Mouse (Mus musculus) MEL (cell line): Measurements from ENCODE around the gene Cldnd2. TPM values are rescaled to one million over a fixed set of nuclear protein-coding genes. Genes with fewer than 3 reads are reported as not detected.

Experiments
- DNase-seq: peaks from one replicate; pipeline ENCODE4 v3.0.0; 2011; ENCODE audit warnings: low read depth, low spot score
- H3K27ac ChIP-seq: 2 replicates; pipeline ENCODE4 v1.5.1; 2012; ENCODE audit warnings: low read depth, mild to moderate bottlenecking, control low read depth, low read length, moderate library complexity; ENCODE audit not compliant: control insufficient read depth
- H3K27me3 ChIP-seq, 2 experiments: fragments of 150-350 bp in 1 of 2; sonication (generic) in 1 of 2; 2 replicates each; pipeline ENCODE4 v1.6.1; 2012; ENCODE audit warnings: low read length in 2 of 2, mild to moderate bottlenecking in 2 of 2, improper control_type of control experiment in 1 of 2, moderate library complexity in 1 of 2; ENCODE audit not compliant: insufficient read depth in 2 of 2, control insufficient read depth in 1 of 2
- H3K36me3 ChIP-seq, 2 experiments: 2 replicates each; pipeline ENCODE4 v1.6.1; 2012 to 2014; ENCODE audit warnings: low read length in 2 of 2, improper control_type of control experiment in 1 of 2, inconsistent platforms in 1 of 2, mild to moderate bottlenecking in 1 of 2; ENCODE audit not compliant: insufficient read depth in 2 of 2, control insufficient read depth in 1 of 2
- H3K4me1 ChIP-seq, 2 experiments: fragments of 150-350 bp in 1 of 2; sonication (generic) in 1 of 2; 2 replicates each; pipeline ENCODE4 v1.6.1; 2012; ENCODE audit warnings: low read length in 2 of 2, improper control_type of control experiment in 1 of 2, mild to moderate bottlenecking in 1 of 2; ENCODE audit not compliant: insufficient read depth in 2 of 2, control insufficient read depth in 1 of 2
- H3K4me3 ChIP-seq, 2 experiments: fragments of 150-350 bp in 1 of 2; sonication (generic) in 1 of 2; 2 replicates each; pipeline ENCODE4 v1.5.1; 2012; ENCODE audit warnings: low read depth in 2 of 2, low read length in 2 of 2, mild to moderate bottlenecking in 2 of 2, moderate library complexity in 2 of 2, control low read depth in 1 of 2, improper control_type of control experiment in 1 of 2; ENCODE audit not compliant: control insufficient read depth in 1 of 2, insufficient read depth in 1 of 2
- H3K79me2 ChIP-seq: 2 replicates; pipeline ENCODE4 v1.6.1; 2012; ENCODE audit warnings: mild to moderate bottlenecking, low read length, moderate library complexity; ENCODE audit not compliant: control insufficient read depth, poor library complexity, insufficient read depth
- H3K9ac ChIP-seq: 2 replicates; pipeline ENCODE4 v1.6.1; 2012; ENCODE audit warnings: low read depth, mild to moderate bottlenecking, control low read depth, low read length, moderate library complexity; ENCODE audit not compliant: control insufficient read depth, poor library complexity, severe bottlenecking
- H3K9me3 ChIP-seq: fragments of 150-350 bp; sonication (generic); replicated peaks from 2 replicates; pipeline ENCODE4 v1.6.1; 2012; ENCODE audit warnings: mild to moderate bottlenecking, low read length, improper control_type of control experiment, moderate library complexity; ENCODE audit not compliant: insufficient read depth
- BHLHE40 ChIP-seq: IDR thresholded peaks from 2 replicates; pipeline ENCODE4 v1.6.1; 2012; ENCODE audit warnings: low read depth, mild to moderate bottlenecking, inconsistent platforms, low read length, improper control_type of control experiment, borderline replicate concordance
- CHD2 ChIP-seq: IDR thresholded peaks from 2 replicates; pipeline ENCODE4 v1.6.1; 2011; ENCODE audit warnings: low read length, improper control_type of control experiment
- E2F4 ChIP-seq: IDR thresholded peaks from 2 replicates; pipeline ENCODE4 v1.6.1; 2011; ENCODE audit warnings: low read depth, low read length, improper control_type of control experiment, borderline replicate concordance
- EP300 ChIP-seq, 2 experiments: IDR thresholded peaks; 2 replicates each; pipeline ENCODE4 v1.6.1; 2011; ENCODE audit warnings: improper control_type of control experiment in 2 of 2, low read length in 2 of 2, low read depth in 1 of 2, mild to moderate bottlenecking in 1 of 2
- ETS1 ChIP-seq: IDR thresholded peaks from 2 replicates; pipeline ENCODE4 v1.6.1; 2012; ENCODE audit warnings: low read depth, mild to moderate bottlenecking, inconsistent platforms, low read length, improper control_type of control experiment, moderate library complexity
- GABPA ChIP-seq: IDR thresholded peaks from 2 replicates; pipeline ENCODE4 v1.6.1; 2012; ENCODE audit warnings: low read depth, mild to moderate bottlenecking, inconsistent platforms, low read length, improper control_type of control experiment, moderate library complexity
- HCFC1 ChIP-seq: IDR thresholded peaks from 2 replicates; pipeline ENCODE4 v1.6.1; 2012; ENCODE audit warnings: low read depth, mild to moderate bottlenecking, inconsistent platforms, low read length, improper control_type of control experiment, moderate library complexity
- JUND ChIP-seq: IDR thresholded peaks from 2 replicates; pipeline ENCODE4 v1.6.1; 2011; ENCODE audit warnings: low read depth, mild to moderate bottlenecking, improper control_type of control experiment, low read length
- MAFK ChIP-seq: IDR thresholded peaks from 2 replicates; pipeline ENCODE4 v1.6.1; 2011; ENCODE audit warnings: low read depth, mild to moderate bottlenecking, low read length, improper control_type of control experiment, borderline replicate concordance
- MAX ChIP-seq: IDR thresholded peaks from 2 replicates; pipeline ENCODE4 v1.6.1; 2011; ENCODE audit warnings: low read length, improper control_type of control experiment
- MAZ ChIP-seq: IDR thresholded peaks from 2 replicates; pipeline ENCODE4 v1.6.1; 2012; ENCODE audit warnings: low read depth, mild to moderate bottlenecking, inconsistent platforms, low read length, improper control_type of control experiment
- MEF2A ChIP-seq: IDR thresholded peaks from 2 replicates; pipeline ENCODE4 v1.6.1; 2014; ENCODE audit warnings: low read depth, mild to moderate bottlenecking, inconsistent platforms, low read length, improper control_type of control experiment; ENCODE audit not compliant: poor library complexity, insufficient replicate concordance, severe bottlenecking; ENCODE audit errors: extremely low read depth
- MYB ChIP-seq: IDR thresholded peaks from 2 replicates; pipeline ENCODE4 v1.6.1; 2011; ENCODE audit warnings: mild to moderate bottlenecking, low read depth, low read length, improper control_type of control experiment
- MYC ChIP-seq: IDR thresholded peaks from 2 replicates; pipeline ENCODE4 v1.6.1; 2011; ENCODE audit warnings: low read depth, mild to moderate bottlenecking, low read length, improper control_type of control experiment, moderate library complexity
- NRF1 ChIP-seq: IDR thresholded peaks from 2 replicates; pipeline ENCODE4 v1.6.1; 2014; ENCODE audit warnings: low read depth, mild to moderate bottlenecking, inconsistent platforms, low read length, improper control_type of control experiment, moderate library complexity; ENCODE audit not compliant: poor library complexity, insufficient read depth, severe bottlenecking
- POLR2A ChIP-seq, 2 experiments: IDR thresholded peaks; 2 replicates each; pipeline ENCODE4 v1.6.1; 2011 to 2012; ENCODE audit warnings: low read length in 2 of 2, mild to moderate bottlenecking in 2 of 2, control low read depth in 1 of 2, improper control_type of control experiment in 1 of 2, low read depth in 1 of 2, moderate library complexity in 1 of 2; ENCODE audit not compliant: control insufficient read depth in 1 of 2, insufficient read depth in 1 of 2, poor library complexity in 1 of 2
- POLR2AphosphoS5 ChIP-seq: IDR thresholded peaks from 2 replicates; pipeline ENCODE4 v1.6.1; 2012; ENCODE audit warnings: low read depth, borderline replicate concordance, mild to moderate bottlenecking, inconsistent platforms, low read length, moderate library complexity, mixed read lengths
- TAL1 ChIP-seq: IDR thresholded peaks from 2 replicates; pipeline ENCODE4 v1.6.1; 2012; ENCODE audit warnings: mild to moderate bottlenecking, inconsistent platforms, low read length, moderate library complexity, mixed read lengths
- TBP ChIP-seq: IDR thresholded peaks from 2 replicates; pipeline ENCODE4 v1.8.0; 2011; ENCODE audit warnings: low read depth, low read length, improper control_type of control experiment
- TCF12 ChIP-seq: IDR thresholded peaks from 2 replicates; pipeline ENCODE4 v1.6.1; 2014; ENCODE audit warnings: low read depth, mild to moderate bottlenecking, inconsistent platforms, low read length, improper control_type of control experiment, moderate library complexity
- USF1 ChIP-seq: IDR thresholded peaks from 2 replicates; pipeline ENCODE4 v1.6.1; 2014; ENCODE audit warnings: low read depth, mild to moderate bottlenecking, inconsistent platforms, low read length, improper control_type of control experiment, moderate library complexity
- ZC3H11A ChIP-seq: IDR thresholded peaks from 2 replicates; pipeline ENCODE4 v1.6.1; 2012; ENCODE audit warnings: low read depth, mild to moderate bottlenecking, inconsistent platforms, low read length, improper control_type of control experiment
- ZKSCAN1 ChIP-seq: IDR thresholded peaks from 2 replicates; pipeline ENCODE4 v1.6.1; 2012; ENCODE audit warnings: low read depth, mild to moderate bottlenecking, inconsistent platforms, low read length, improper control_type of control experiment, moderate library complexity
- ZNF384 ChIP-seq: IDR thresholded peaks from 2 replicates; pipeline ENCODE4 v1.6.1; 2012; ENCODE audit warnings: low read depth, mild to moderate bottlenecking, inconsistent platforms, low read length, improper control_type of control experiment
- polyA plus RNA-seq, 2 experiments: library from polyadenylated mRNA; stranded (reverse) in 1 of 2; unstranded in 1 of 2; fragments of >175 nt in 1 of 2; fragments of >200 nt in 1 of 2; gene quantifications; 2 replicates each; pipeline versions ENCODE4 v1.2.1 to v1.2.4; 2012; ENCODE audit warnings: low replicate concordance in 2 of 2, low read depth in 1 of 2; ENCODE audit not compliant: insufficient read length in 2 of 2, insufficient read depth in 1 of 2, missing spikeins in 1 of 2
- total RNA-seq: library from RNA; depleted of rRNA; stranded (reverse); fragments of 300-350 nt; gene quantifications from 2 replicates; pipeline ENCODE4 v1.2.3, GENCODE M21; 2012

Cldnd2 gene
- total and polyA plus RNA-seq, 3 experiments: not detected

DNA sequence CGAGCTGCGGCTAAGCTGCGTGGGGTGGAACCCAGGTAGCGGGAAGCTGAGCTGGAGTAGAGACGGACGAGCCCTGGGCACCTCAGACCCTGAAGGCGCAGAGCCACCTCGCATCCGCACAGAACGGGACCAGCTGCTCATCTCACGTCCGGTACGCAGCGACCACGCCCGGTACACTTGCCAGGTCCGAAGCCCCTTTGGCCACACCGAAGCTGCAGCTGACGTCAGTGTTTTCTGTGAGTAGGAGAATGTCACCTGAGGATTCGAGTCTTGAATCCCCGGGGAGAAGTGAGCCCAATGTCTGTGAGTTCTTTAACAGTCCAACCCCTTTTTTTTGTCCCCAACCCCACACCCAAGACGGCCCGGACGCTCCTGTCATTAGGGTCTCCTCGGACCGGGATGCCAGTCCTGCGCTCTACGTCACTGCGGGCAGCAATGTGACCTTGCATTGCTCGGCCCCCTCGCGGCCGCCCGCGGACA lies 24.3 kb downstream of the Cldnd2 start:
- Histone ChIP-seq H3K79me2 (no peaks in the 10 kb centered on the region), H3K36me3 (no peaks in the 10 kb centered on the region), H3K4me1 (no peaks in the 10 kb centered on the region; a peak in 1 of 4 replicates), H3K4me3 (no peak overlapping the region), H3K27me3 (no peaks in the 10 kb centered on the region), H3K27ac (no peak overlapping the region), H3K9ac (no peak overlapping the region), H3K9me3 (no peaks in the 10 kb centered on the region)
- no peak for DNase-seq
- TF ChIP-seq POLR2AphosphoS5 (no peak), USF1 (no peak), HCFC1 (no peak), ZNF384 (no peak), MAX (no peak), JUND (no peak), POLR2A (IDR thresholded peaks at IDR 0.05; ENCODE audit: control insufficient read depth in 1 of 2, insufficient read depth in 1 of 2, low read depth in 1 of 2, low read length in 2 of 2, poor library complexity in 1 of 2) (no peak), NRF1 (no peak), MYB (no peak)

DNA sequence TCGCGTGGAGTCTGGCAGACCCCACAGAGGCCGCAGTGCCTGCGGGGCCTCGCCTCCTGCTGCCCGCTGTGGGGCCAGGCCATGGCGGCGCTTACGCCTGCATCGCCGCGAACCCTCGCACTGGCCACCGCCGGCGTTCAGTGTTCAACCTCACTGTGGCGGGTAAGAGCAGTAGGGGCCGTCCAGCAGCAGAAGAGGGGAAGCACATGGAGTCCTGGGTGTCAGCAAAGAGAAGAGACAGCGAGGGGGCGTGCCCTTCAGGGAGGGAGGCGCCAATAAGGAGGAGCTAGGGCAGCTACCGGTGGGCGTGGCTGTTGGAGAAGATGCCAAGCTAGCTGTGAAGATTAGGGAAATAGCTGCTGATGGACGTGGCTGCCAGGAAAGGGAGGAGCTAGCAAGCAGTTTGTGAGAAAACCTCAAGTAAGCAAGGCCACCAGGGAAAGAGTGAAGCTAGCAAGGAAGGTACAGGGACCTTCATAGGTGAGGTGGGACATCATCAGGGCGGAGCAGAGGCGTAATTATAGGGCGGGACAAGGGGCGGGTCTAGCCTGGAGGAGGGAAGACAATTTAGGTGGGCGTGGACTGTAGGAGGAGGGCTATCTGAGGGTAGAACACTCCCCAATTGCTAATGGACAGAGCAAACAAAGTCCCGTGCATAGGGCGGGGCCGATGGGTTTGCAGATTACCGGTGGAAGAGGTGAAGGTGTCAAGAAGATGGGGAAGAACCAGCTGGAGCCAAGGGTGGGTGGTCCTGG lies 24.9 kb downstream of the Cldnd2 start:
- no peak for TF ChIP-seq MAZ
- peak; percentile 87 for TF ChIP-seq BHLHE40
- TF ChIP-seq, all 39 proteins: peak for 1
- H3K36me3 ChIP-seq: no peaks in the 10 kb centered on the region
- H3K27ac ChIP-seq: no peak overlapping the region
- no peaks in the 10 kb centered on the region for H3K27me3 ChIP-seq
- no peak overlapping the region for H3K9ac ChIP-seq
- H3K4me1 ChIP-seq: no peaks in the 10 kb centered on the region; a peak in 1 of 4 replicates
- peak; percentile 79 for DNase-seq
- H3K9me3 ChIP-seq: no peaks in the 10 kb centered on the region
- no peaks in the 10 kb centered on the region for H3K79me2 ChIP-seq
- peak overlapping the region; percentile 47 to 55 for H3K4me3 ChIP-seq

DNA sequence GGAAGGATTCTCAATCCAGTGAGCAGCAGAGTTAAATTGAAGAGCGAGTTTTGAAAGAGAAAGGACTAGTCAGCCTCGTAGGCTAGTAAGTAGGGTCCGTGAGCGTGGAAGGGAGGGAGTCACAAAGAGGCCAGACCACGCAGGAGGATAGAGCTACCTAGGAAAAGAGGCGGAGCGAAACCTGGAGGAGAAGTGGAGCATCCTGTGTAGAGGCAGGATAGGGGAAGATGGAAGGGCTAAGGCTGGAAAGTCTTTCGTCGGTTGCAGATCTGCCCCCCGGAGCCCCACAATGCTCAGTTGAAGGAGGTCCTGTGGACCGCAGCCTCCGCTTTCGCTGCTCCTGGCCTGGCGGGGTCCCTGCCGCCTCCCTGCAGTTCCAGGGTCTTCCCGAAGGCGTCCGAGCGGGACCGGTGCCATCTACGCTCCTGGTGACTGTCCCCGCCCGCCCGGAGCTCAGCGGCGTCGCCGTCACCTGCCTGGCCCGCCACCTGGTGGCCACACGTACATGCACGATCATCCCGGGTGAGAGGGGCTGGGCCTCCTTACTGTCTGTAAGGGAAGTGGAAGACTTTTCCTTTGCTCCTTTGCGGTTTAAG lies 25.6 kb downstream of the Cldnd2 start:
- Histone ChIP-seq H3K9me3 (no peaks in the 10 kb centered on the region), H3K27ac (no peak overlapping the region), H3K4me3 (peak overlapping the region; percentile 47 to 55), H3K27me3 (no peaks in the 10 kb centered on the region), H3K79me2 (no peaks in the 10 kb centered on the region), H3K4me1 (no peaks in the 10 kb centered on the region; a peak in 1 of 4 replicates), H3K9ac (peak overlapping the region; percentile 18; the same call in 1 of the 2 replicates), H3K36me3 (no peaks in the 10 kb centered on the region)
- peak; percentile 79 for DNase-seq
- TF ChIP-seq GABPA (no peak), NRF1 (no peak), BHLHE40 (no peak), TBP (no peak), JUND (no peak), MYC (no peak), MEF2A (no peak), ZKSCAN1 (no peak), USF1 (no peak), TCF12 (no peak), ZC3H11A (peak; percentile 57), MAFK (no peak), TAL1 (no peak), E2F4 (no peak), HCFC1 (no peak), CHD2 (no peak), ETS1 (no peak), EP300 (IDR thresholded peaks at IDR 0.05; ENCODE audit: low read depth in 1 of 2, low read length in 2 of 2) (no peak)
